Mouse (Mus musculus) Patski (cell line): ENCODE results near the gene Sympk. TPM values are rescaled to one million over a fixed set of nuclear protein-coding genes. Genes with fewer than 3 reads are reported as not detected.

Experiments
- ATAC-seq: fragments of 100-300 bp; one replicate; pipeline ENCODE4 v1.8.0; 2021
- CTCF ChIA-PET: fragments of 350-600 bp; sonication (Branson Sonifier 250); formaldehyde crosslinking; loops from one replicate; lab custom pipeline; 2022; ENCODE audit warnings: inconsistent platforms; lab: Charles Lee
- POLR2A ChIA-PET: fragments of 350-600 bp; sonication (Branson Sonifier 250); formaldehyde crosslinking; loops from one replicate; lab custom pipeline; 2022; ENCODE audit warnings: antibody characterized with exemption, inconsistent platforms; lab: Charles Lee
- DNase-seq: peaks from one replicate; pipeline ENCODE4 v3.0.0-alpha.2; 2011; ENCODE audit warnings: low read depth, low spot score
- H3K27me3 ChIP-seq: fragments of 371-371 bp; one replicate; pipeline ENCODE4 v1.5.1; 2021
- CTCF ChIP-seq: fragments of 100-300 bp; IDR thresholded peaks from one replicate; pipeline ENCODE4 v1.5.1; 2021
- in situ Hi-C: fragments of 300-500 bp; cut with MboI; formaldehyde crosslinking; loops from 3 replicates; pipeline ENCODE4 v1.11.1; 2018; ENCODE audit warnings: low pct_unique_long_range_greater_than_20kb, mixed read lengths
- polyA plus RNA-seq: library from polyadenylated mRNA; unstranded; gene quantifications from one replicate; pipeline ENCODE4 v1.2.3, GENCODE M21; 2021

The Sympk gene
- polyA plus RNA-seq, 1 experiment from 2014 or later = 104 TPM

DNA sequence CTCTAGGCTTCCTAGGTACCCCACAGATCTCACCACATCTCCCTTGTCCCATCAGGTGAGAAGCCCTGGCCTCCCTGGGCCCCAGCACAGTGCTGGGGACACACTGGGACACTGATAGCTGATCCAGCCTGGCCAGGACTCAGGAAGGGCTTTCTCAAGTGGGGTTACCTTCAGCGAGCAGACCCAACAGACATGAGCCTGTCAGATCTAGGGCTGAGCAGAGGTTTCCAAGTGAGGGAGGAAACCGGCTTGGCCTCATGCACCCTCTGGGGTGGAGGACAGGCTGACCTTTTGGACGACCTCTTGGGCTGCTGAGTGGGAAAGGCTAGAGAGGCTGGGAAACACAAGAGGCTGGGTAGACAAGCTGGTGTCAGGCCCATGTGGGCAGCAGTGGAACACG is 27.0 kb downstream of the Sympk start:
- ChIA-PET POLR2A (no interaction called here), CTCF (no interaction called here)
- ATAC-seq (no peak), DNase-seq (no peak)
- H3K27me3 ChIP-seq = no peaks in the 10 kb centered on the region
- in situ Hi-C loops = no loop called here
- TF ChIP-seq CTCF = no peak

DNA sequence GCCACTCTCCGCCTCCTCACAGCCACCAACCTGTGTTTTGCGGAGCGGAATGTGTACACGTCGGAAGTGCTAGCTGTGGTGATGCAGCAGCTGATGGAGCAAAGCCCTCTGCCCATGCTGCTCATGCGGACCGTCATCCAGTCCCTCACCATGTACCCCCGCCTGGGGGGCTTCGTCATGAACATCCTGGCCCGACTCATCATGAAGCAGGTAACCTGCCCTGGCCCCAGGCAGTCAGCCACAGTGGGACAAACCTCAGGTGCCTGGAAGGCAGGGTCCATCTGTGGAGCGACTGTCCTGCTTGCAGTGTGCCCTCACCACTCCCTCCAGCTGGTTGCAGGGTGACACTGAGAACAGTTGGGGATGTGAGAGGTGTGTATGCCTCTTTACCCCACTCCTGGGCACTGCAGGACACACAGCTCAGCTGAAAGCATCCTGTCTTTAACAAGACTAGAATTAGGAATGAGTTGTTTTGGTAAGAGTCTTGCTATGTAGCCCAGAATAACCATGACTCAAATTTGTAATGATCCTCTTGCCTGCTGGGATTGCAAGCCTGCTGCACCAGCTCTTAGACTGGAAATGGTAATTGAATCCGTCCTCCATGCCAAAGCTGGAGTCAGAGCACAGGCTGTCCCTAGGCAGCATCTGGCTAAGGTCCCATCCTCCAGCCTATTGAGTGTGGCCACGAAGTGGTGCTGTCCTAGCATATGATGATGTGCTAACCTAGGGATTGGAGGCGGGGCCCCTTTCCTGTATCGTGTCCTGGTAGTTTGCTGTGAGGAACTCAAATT is 28.4 kb downstream of the Sympk start:
- ChIA-PET CTCF (no interaction called here), POLR2A (interaction anchor here (1.7 kb wide), 1 partner anchor 8 kb away, joined by 5 read pairs; no protein-coding TSS in a partner anchor)
- in situ Hi-C loops = no loop called here
- no peak for ATAC-seq
- TF ChIP-seq CTCF = no peak
- no peaks in the 10 kb centered on the region for H3K27me3 ChIP-seq
- DNase-seq = no peak

DNA sequence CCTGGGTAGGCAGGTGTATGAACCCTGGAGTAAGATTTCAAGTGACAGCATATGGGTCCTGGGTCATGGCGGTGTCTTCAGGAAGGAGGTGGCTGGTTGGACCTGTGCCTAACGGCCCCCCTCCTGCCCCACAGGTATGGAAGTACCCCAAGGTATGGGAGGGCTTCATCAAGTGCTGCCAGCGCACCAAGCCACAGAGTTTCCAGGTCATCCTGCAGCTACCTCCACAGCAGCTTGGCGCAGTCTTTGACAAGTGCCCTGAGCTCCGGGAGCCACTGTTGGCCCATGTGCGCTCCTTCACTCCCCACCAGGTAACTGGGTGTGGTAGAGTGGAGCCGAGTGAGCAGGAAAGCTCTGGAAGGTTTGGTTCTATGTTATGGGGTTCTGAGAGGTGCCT is 29.0 kb downstream of the Sympk start:
- CTCF ChIA-PET = no interaction called here
- DNase-seq = no peak
- POLR2A ChIA-PET = interaction anchor here (1.7 kb wide), 1 partner anchor 9 kb away, joined by 5 read pairs; no protein-coding TSS in a partner anchor
- H3K27me3 ChIP-seq = no peaks in the 10 kb centered on the region
- no peak for TF ChIP-seq CTCF
- in situ Hi-C loops = no loop called here
- no peak for ATAC-seq

GRCm38 (mm10) chr7:19054047-19054776 is 30.0 kb downstream of the Sympk start, which contains the start of gene Rsph6a:
Gene Rsph6a (plus strand): TSS chr7:19054690.
- ATAC-seq (no peak), DNase-seq (no peak)
- ChIA-PET POLR2A (no interaction called here), CTCF (interaction anchor here (1.3 kb wide), 1 partner anchor 9 kb away, joined by 3 read pairs; no protein-coding TSS in a partner anchor)
- in situ Hi-C loops = no loop called here
- no peak for TF ChIP-seq CTCF
- H3K27me3 ChIP-seq = no peaks in the 10 kb centered on the region

GRCm38 (mm10) chr7:19054777-19055076 is 30.6 kb downstream of the Sympk start:
- no peak for ATAC-seq
- ChIA-PET POLR2A (no interaction called here), CTCF (interaction anchor here (1.3 kb wide), 1 partner anchor 9 kb away, joined by 3 read pairs; no protein-coding TSS in a partner anchor)
- H3K27me3 ChIP-seq = no peaks in the 10 kb centered on the region
- DNase-seq = no peak
- in situ Hi-C loops = no loop called here
- TF ChIP-seq CTCF = no peak

DNA sequence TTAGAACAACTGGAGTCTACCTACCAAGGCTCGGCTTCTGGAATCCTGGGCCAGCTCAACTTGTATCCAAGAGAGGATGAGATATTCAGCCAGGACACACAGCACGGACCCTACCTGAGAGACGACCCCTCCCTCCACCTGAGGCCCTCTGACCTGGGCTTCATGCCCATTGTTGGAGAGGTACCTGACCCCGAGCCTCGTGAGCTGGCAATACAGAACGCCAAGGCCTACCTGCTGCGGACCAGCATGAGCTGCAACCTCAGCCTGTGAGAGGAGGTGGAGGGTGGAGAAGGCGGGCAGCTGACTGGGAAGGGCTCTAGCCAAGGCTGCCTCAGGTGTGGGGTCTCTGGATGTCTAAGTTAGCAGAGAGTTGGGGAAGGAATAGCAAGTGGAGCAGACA is 30.9 kb downstream of the Sympk start:
- ChIA-PET POLR2A (no interaction called here), CTCF (no interaction called here)
- no peaks in the 10 kb centered on the region for H3K27me3 ChIP-seq
- DNase-seq = no peak
- ATAC-seq = no peak
- in situ Hi-C loops = no loop called here
- no peak for TF ChIP-seq CTCF

DNA sequence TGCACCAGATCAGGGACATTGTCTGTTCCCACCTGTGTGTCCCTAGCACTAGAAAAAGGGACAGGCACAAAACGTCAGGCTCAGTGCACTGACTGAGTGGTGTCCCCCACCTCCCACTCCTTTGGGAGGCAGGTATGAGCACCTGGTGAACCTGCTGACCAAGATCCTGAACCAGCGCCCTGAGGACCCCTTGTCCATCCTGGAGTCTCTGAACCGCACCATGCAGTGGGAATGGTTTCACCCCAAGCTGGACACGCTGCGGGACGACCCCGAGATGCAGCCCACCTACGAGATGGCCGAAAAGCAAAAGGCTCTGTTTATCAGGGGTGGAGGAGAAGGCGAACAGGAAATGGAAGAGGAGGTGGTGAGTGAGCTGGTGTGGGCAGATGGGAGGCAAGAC is 33.2 kb downstream of the Sympk start:
- CTCF ChIA-PET = interaction anchor here (1.3 kb wide), 1 partner anchor 21 kb away, joined by 4 read pairs; no protein-coding TSS in a partner anchor
- in situ Hi-C loops = no loop called here
- no peak for TF ChIP-seq CTCF
- ATAC-seq (no peak), DNase-seq (no peak)
- POLR2A ChIA-PET = no interaction called here
- no peaks in the 10 kb centered on the region for H3K27me3 ChIP-seq

GRCm38 (mm10) chr7:19065896-19066295 is 41.7 kb downstream of the Sympk start:
- no peak for TF ChIP-seq CTCF
- CTCF ChIA-PET = interaction anchor here (1.0 kb wide), 1 partner anchor 10 kb away, joined by 4 read pairs; no protein-coding TSS in a partner anchor
- in situ Hi-C loops = no loop called here
- POLR2A ChIA-PET = no interaction called here
- H3K27me3 ChIP-seq = peaks cover 9% of the 10 kb centered on the region
- ATAC-seq (no peak), DNase-seq (no peak)

GRCm38 (mm10) chr7:19067063-19067462 is 42.9 kb downstream of the Sympk start:
- DNase-seq (no peak), ATAC-seq (peak; percentile 17)
- CTCF ChIA-PET = interaction anchor here (0.8 kb wide), 1 partner anchor 88 kb away, joined by 3 read pairs; no protein-coding TSS in a partner anchor

GRCm38 (mm10) chr7:19067935-19068334 is 43.8 kb downstream of the Sympk start:
- in situ Hi-C loops = no loop called here
- ChIA-PET CTCF (interaction anchor here (0.7 to 13.4 kb wide), 2 partner anchors 8 to 20 kb away, joined by 3 to 238 read pairs; partner anchors contain the start of genes Dmpk and Six5), POLR2A (no interaction called here)
- TF ChIP-seq CTCF = no peak
- H3K27me3 ChIP-seq = peaks cover 9% of the 10 kb centered on the region
- no peak for DNase-seq
- no peak for ATAC-seq

More at GRCm38 (mm10) chr7:19067063-19067462, 42.9 kb downstream of the Sympk start:
- POLR2A ChIA-PET = no interaction called here
- TF ChIP-seq CTCF = no peak
- peaks cover 9% of the 10 kb centered on the region for H3K27me3 ChIP-seq
- in situ Hi-C loops = no loop called here
